Mouse (Mus musculus): ENCODE measurements around the gene Mgat2.
A peak's percentile ranks its signal among the peaks of the same experiment; 100 is the strongest.
"Not testable (repeated sequence)": the region's sequence is repeated elsewhere in the genome, so short reads cannot be mapped to it uniquely, and the experiment has no call there.

The Mgat2 gene

DNA sequence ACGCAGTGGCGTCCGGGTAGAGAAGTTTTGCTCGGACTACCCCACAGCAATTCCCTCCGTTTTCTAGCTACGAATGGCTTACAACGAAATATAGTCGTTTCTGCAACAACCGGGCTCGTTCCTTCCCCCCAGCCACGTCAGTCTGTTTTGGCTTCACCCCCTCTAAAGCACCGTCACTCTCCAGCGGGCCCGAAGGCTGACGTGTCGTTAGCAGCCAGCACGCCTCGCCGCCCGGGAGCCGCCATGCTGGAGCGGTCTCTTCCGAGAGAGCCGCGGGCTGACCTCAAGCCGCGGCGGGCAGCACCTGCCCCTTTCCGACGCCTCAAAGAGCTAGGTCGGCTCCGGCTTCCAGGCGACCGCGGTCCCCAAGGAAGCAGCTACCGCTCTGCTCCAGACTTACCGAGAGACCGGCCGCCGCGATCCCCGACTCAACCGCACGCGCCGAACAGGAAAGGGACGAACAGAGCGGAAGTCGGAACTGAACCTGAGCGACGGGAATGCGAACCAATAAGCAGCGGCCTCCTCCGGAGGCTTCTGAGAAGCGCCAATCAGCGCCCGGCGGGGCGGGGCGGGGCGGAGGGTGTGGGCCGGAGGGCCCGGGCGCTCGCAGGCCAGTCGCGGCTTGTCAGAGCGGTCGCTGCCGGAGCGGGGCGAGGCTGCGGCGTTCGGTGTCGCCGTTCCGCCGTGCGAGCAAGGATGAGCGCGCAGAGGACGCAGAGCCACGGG, at the start of gene Mgat2, which contains the start of gene Rpl36al:
Gene Mgat2 (plus strand): TSS at position 575 of the 726 bp plus-strand sequence.
Gene Rpl36al (minus strand): TSS at position 501 of the 726 bp plus-strand sequence.
- DNase-seq (ENCODE audit: low spot score in 2 of 2): peak; percentile 98 to 100

DNA sequence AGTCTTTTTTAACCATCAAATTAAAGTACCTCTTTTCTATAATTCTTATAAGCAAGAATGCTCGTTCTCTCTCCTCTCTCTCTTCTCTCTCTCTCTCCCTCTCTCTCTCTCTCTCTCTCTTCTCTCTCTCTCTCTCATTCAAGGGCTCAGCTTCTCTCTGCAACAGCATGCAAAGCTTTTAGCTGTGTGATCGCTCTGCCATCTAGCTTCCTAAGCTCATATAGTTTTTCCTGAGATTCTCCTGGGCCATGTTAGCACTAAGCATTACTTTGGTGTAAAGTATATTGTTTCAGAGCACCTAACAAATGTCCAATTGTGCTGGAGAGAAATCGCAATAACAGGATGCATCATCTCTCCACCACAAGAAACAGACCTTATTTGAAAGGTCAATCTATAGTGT, 44.8 kb upstream of the Mgat2 start:
- DNase-seq (ENCODE audit: low spot score in 2 of 2): no peak

DNA sequence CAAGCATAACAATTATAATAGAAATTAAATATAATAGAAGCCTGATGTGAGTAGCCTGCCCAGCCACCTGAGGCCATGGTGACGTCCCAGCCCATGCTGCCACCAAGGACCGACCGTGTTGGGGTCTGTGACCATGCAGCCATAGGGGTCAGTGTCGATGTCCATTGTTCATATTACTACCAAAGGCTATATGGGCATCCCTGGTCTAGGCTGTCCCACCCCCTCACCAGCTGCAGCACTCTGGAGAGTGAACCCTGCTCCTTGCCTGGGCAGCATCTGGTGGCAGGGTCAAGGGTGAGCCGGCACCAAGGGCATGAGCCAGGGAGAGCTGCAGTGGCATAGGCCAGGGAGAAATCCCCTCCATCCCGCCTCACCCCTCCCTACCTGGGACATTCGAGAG, 44.1 kb upstream of the Mgat2 start:
- no peak for DNase-seq (ENCODE audit: low spot score in 2 of 2)

DNA sequence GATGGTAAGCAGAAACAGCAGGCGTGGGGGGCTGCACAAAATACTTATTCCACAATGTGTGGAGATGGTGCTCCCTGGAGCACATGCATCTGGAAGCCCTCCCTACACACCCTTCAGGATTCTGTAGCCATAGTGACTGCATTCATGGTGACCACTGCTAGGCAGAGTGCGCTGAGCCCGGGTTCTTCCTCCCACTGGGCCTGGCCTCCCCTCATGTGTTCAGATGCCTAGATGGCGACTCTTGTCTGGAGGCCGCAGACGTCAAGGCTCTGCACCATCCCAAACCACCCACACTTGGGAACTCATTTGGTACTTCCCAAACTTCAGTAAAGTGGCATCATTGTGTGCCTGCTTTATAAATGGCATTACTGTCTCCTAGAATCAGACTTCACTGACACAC, 40.5 kb upstream of the Mgat2 start:
- no peak for DNase-seq (ENCODE audit: low spot score in 2 of 2)

DNA sequence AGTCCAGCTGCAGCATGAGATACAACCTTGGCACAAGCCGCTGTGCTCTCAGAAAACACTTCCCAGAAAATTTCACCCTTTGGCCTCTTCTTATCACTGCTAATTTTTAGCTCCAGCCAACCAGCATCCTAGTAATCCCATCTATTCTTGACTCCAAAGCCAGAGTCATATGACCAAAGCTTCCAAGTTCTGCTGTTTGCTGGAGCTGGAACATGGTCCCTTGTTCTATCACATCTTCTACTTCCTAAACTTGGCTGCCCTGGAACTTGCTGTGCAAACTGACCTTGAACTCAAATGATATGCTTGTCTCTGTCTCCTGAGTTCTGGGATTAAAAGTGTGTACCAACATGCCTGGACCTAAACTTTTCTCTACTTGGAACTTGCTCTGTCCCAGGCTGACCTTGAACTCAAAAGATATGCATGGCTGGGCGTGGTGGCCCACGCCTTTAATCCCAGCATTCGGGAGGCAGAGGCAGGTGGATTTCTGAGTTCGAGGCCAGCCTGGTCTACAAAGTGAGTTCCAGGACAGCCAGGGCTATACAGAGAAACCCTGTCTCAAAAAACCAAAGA, 36.7 kb upstream of the Mgat2 start:
- no peak for DNase-seq (ENCODE audit: low spot score in 2 of 2)

DNA sequence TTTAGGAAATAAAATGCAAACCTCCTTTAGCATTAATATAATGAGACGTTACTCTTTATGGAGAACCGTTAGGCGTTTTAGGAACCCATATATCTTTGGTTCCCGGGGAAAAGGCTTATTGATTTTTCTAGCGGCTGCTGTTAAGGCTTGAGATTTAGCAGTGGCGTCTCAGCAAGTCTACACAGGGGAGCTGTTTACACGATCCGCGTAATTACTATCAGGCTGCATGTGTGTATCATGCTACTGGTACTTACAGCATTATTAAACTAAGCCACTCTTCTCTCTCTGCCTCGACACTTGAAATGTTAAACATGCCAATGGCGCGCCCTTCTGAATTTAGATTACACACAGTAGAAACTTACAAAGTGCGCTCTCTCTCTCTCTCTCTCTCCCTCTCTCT, 33.9 kb upstream of the Mgat2 start:
- no peak for DNase-seq (ENCODE audit: low spot score in 2 of 2)

DNA sequence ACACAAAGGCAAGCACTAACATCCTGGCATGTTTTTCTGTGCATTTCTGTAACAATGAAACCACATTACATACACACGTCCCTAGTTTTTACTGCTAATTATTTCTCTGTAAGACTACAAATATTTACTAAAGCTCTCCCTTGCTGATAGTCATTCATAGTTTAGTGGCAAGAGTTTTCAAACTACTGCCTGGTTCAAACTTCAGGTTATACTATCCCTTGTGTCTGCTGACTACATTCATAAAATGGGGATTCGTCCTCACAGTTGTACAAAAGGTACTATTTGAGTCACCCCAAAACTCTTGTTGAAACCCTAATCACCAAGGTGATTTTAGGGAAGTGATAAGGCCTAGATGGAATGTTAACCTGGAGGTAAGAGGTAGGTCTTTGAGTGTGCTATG, 28.0 kb upstream of the Mgat2 start:
- DNase-seq (ENCODE audit: low spot score in 2 of 2): no peak

DNA sequence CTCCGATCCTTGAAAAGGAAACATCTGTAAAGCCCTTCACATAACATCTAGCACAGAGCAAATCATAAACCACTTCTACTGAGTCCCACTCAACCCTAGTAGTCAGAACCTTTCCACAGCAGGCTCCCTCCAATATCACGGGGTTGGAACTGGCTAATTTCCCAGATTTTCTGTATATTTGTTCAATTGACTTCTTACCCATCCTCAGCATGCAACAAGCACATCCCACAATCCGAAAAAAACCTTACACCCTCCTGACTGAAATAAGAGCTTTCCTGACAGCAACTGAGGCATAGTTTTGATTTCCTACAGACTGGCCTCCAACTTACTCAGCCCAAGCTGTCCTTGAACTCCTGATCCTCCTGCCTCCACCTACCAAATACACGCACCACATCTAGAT, 27.5 kb upstream of the Mgat2 start:
- DNase-seq (ENCODE audit: low spot score in 2 of 2): no peak

DNA sequence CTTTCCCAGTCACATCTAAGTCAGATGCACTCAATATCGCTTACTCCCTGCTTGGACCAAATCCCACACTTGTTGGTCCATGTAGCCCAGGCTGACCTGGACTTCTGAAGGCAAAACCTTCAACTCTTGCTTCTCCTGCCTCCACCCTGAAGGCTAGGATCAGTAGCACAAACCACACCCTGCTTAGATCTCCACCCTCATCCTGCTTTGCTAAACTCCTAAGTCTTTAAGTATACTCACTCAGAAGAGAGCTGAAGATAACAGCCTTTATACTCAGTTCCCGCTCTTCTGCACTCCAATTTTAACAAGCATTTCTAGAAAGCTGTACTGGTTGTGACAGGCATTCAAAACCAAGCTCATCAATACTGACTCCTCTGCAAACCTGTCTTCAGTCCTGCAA, 26.9 kb upstream of the Mgat2 start:
- no peak for DNase-seq (ENCODE audit: low spot score in 2 of 2)

DNA sequence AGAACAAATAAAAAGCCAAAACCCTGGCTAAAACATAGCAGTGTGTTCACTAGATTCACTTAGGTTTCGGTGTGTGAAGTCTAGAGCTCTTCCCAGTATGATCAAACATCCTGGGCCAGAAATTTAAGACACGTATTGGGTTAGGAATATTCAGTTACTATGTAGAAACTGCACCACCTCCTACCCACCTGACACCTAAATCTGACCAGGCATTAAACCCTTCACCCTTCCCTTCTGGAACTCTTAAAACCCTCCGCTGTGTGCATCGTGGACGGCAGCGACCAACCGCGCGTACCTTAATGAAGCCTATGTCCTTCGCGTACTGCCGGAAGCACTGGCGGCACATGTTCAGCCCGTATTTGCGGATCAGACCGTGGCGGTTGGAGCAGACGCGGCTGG, 25.6 kb upstream of the Mgat2 start:
- DNase-seq (ENCODE audit: low spot score in 2 of 2): no peak

DNA sequence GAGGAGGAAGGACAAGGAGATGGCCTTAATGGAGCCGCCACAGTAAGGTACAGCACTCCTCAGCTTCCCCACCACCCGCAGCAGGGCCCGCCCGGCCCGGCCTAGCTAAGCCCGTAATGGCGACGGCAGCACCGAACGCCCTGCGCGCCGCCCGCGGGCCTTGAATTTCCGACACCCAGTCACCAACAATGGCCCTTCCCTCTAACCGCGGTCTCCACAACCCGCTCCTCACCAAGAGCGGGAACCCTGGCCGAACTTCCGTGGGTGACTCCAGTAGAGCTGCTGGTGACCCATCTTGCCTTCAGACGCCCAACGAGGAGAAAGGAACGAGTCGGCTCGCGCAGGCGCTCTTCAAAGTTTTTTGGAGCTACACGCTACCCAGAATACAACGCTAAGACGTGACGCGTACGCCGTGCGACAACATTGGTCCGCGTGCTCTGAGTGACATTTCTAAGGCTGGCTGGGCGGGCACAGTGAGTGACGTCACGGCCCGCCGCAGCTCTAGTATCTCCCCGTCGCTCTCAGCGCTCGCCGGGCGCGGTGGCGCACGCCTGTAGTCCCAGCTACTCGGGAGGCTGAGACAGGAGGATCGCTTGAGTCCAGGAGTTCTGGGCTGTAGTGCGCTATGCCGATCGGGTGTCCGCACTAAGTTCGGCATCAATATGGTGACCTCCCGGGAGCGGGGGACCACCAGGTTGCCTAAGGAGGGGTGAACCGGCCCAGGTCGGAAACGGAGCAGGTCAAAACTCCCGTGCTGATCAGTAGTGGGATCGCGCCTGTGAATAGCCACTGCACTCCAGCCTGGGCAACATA, 25.0 kb upstream of the Mgat2 start, which contains the start of gene Rps29:
Gene Rps29 (minus strand): TSS at position 422 of the 813 bp plus-strand sequence.
- peak; percentile 94 to 95 for DNase-seq (ENCODE audit: low spot score in 2 of 2)

DNA sequence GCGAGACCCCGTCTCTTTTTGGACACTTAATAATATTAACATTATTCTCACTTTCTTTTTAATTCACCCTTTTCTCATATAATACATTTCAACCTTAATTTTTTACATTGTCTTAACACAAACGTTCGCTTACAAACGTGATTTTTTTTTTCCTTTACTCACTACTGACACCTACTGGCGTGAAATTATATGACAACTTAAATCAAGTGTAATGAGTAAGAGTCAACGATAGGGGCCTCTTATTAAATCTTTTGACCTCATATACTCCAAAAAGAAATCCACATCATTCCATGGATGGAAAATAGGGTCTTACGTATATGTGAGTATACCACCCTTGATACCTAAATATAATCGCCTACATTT, 24.4 kb upstream of the Mgat2 start:
- DNase-seq (ENCODE audit: low spot score in 2 of 2): no peak

DNA sequence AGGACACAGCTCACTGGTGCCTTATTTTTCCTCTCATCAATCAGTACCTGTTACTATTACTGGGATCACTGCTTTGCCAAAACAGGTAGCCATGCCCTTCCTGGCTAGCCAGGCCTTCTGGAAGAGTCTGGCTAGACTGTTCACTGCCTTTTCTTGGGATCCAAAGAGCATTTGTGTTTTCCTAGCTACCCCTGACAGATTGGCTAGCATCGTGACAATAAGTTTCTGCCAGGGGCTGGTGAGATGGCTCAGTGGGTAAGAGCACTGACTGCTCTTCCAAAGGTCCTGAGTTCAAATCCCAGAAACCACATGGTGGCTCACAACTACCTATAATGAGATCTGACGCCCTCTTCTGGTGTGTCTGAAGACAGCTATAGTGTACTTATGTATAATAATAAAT, 23.3 kb upstream of the Mgat2 start:
- not testable (repeated sequence) for DNase-seq (ENCODE audit: low spot score in 2 of 2)

DNA sequence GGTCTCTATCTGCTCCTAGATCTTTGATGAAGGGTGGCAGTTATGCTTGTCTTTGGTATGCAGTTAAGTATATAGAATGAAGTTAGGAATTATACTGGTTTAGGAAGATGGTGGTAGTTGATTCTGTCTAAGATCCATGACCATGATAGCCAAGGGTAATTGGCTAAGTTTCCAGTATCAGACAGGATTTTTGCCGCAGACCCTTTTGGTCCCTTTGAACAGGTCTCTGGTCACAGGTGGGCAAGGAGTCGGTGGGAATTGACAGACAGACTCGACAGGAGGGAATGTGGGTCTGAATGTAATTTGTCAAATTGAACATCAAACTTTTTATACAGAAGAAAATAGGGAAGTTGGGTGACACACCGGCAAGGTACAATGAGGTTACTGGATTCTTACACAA, 20.4 kb upstream of the Mgat2 start:
- DNase-seq (ENCODE audit: low spot score in 2 of 2): not testable (repeated sequence)

DNA sequence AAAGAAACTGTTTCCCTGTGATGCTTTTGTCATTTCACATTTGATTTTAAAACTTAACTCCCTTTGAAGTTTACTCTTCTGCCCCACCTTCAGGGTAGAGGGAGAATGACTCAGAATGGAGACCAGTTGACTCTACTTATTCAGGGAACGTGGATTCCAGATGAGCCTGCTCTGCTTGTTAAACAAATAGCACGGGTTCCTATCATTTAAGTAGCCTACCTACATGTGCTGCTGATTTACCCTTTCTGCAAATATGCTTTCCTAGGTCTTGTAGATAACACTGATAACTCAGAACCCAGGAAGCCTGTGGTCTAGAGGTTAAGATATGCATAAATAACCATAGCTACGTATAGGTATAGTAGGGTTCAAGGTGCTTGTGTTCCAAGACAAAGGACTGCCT, 19.1 kb upstream of the Mgat2 start:
- no peak for DNase-seq (ENCODE audit: low spot score in 2 of 2)

DNA sequence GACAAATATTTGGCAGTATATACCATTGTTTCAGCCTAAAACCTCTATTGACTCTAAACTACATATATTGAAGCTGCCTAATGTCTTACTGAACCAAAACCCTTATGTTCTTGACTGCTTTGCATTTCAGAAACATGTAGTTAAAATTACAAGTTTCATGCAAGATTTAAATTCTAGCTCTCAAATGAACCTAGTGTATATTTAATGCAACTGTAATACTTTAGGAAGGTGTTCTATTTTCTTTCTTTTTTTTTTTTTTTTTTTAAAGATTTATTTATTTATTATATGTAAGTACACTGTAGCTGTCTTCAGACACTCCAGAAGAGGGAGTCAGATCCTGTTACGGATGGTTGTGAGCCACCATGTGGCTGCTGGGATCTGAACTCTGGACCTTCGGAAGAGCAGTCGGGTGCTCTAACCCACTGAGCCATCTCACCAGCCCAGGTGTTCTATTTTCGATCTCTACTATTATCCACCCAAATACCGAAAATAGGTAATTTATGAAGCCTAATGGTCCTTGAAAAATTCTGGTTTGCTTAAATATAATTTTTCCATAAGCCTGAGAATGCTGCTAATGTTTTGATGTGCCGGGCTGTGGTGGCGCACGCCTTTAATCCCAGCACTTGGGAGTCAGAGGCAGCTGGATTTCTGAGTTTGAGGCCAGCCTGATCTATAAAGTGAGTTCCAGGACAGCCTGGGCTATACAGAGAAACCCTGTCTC, 16.9 kb upstream of the Mgat2 start:
- not testable (repeated sequence) for DNase-seq (ENCODE audit: low spot score in 2 of 2)

DNA sequence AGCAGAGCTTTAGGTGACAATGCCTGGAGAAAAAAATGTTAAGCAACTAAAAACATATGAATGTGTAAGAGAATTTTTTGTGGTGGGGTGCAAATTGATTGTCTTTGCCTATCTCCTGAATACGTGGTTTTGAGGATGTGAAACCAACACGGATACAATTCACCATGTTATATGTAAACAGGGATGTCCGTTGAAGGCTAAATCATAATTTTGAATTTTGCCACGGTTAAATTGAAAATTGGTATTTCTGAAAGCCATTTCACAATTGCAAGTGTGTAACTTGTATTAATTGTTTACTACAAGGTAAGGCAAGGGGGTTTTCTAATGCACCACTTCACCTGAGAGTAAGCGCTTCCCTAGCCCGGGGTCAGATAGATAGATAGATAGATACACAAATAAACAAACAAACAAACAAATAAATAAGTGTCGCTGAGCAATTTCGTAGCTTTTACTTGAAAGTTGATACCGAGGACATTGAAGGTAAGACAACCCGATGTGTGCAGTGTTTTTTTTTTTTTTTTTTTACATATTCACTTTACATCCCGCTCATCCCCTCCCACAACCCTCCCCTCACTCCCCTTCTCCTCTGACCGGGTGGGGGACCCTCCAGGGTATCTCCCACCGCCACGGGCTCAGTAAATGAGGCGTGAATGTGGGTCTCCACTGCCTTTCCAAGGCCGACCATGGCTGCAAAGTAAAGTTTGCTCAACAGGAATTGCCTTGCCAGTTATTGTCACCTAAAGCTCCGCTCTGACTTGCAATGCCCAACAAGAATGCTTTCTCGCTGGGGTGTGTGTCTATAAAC, 16.1 kb upstream of the Mgat2 start:
- DNase-seq (ENCODE audit: low spot score in 2 of 2): no peak

DNA sequence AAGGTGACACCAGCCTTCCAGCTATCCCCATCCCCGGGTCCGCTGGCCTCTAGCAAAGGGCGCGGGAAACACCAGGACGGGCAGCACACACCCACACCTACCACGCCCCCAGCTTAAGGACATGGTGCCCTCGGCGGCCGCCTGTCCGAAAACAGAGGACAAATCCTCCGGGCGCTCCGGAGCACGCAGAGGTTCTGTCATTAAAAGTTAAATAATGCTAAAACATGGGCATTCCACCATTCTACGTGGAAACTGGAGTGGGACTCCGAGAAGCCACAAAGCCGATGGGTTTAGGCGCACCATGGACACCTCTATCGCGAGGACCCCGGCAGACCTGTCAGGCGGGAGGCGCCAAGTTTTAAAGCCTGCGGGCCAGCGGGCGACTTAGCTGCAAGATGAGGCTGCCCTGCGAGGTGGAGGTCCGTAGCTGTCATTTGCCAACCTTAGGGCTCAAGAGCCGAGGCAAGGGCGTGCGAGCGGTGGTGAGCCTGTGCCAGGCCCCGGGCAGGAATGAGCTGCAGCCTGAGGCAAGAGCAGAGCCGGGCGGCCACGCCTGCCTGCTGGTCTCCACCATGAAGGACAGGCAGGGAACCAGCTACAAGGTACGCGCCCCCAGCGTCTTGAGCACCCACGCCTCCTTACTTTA, 15.4 kb upstream of the Mgat2 start, which contains the start of gene Lrr1:
Gene Lrr1 (plus strand): TSS at position 354 of the 646 bp plus-strand sequence.
- DNase-seq (ENCODE audit: low spot score in 2 of 2): peak; percentile 80 to 83

DNA sequence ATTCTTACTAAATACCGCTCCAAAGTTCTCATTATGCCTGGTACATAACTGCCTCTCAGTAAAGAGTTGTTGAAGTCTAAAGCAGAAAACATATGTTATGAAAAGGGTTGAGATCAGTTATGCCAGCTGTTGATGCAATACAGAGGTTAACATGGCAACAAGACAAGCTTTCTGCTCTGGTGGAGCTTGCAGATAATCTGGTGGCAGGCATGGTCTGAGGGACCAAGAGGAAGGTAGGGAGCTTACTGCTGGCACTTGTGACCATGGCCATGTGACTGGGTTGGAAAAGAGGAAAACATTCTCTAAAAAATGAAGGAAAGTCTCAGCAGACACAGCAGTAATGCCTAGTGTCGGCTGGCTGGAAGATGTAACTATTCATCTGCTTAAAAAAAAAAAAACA, 12.7 kb upstream of the Mgat2 start:
- no peak for DNase-seq (ENCODE audit: low spot score in 2 of 2)

DNA sequence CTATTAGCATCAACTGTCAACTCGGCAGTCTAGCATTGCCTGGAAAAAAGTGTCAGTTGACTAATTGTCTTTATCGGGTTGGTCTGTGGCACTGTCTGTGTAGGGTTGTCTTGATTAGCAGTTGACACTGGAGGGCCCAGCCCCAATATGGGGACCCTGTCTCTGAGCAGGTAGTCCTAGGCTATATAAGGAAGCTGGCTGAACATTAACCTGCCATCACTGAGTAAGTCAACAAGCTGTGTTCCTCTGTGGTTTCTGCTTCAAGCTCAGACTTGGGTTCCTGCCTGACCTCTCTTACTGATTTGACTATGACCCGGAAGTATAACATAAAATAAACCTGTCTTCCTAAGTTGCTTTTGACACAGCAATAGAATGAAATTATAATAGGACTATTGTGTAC, 8.0 kb upstream of the Mgat2 start:
- no peak for DNase-seq (ENCODE audit: low spot score in 2 of 2)

DNA sequence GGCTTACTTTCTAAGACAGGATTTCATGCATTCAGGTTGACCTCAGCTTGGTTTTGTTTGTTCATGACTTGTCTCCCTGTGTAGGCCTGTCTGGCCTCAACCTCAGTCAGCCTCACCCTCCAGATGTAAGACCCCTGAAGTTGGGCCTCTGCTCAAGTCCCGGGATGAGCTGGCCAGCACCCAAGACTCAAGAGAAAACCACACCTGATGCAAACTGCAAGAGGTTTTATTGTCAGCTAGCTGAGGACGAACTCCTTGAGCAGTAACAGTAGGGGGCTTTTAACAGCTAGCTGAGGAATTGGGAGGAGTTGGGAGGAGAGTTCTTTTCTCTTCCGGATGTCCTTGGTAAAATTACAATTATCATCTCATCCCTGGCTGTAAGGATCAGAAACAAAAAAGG, 6.4 kb upstream of the Mgat2 start:
- no peak for DNase-seq (ENCODE audit: low spot score in 2 of 2)
